Comparison of ENCODE assay signal across 24 mouse cellular contexts in genomic region chr4:31576982-31577579, GRCm38 (mm10).
DNase-seq lines count a peak whose midpoint lies in the region; ATAC-seq and TF ChIP-seq lines count a peak whose summit lies in the region.
"Had no signal": no experiment of that assay in that cellular context is flagged by ENCODE, and none has a peak within 500 bp of the region (broad histone marks: within the 10 kb centered on the region; RNA-seq: fewer than 3 reads in every experiment).

No protein-coding gene starts in this region.

- H3K9ac ChIP-seq in heart, embryonic 16.5 days (ENCODE audit: low read length), result no peak overlapping the region
- H3K9ac ChIP-seq in stomach, embryonic 15.5 days, result no peak overlapping the region
- H3K9ac ChIP-seq: embryonic facial prominence, embryonic 13.5 days; hindbrain, embryonic 14.5 days; liver, postnatal 0 days had no signal

- DNase-seq in embryo, embryonic 10 days (ENCODE audit: low spot score), result peak; percentile 21
- DNase-seq in embryo, embryonic 9.5 days (ENCODE audit: extremely low spot score), result no peak
- DNase-seq in heart, adult 11 months, result no peak
- DNase-seq in cerebellum, adult 2 months, result peak; percentile 27 to 64
- DNase-seq in kidney, adult 9 months, result no peak
- DNase-seq: adrenal gland, postnatal 14 days; gastrocnemius, postnatal 25 days; heart, postnatal 10 days; kidney, adult 8-10 months; kidney, postnatal 4 days; layer of hippocampus, adult 9-11 months; liver, postnatal 0 days; lung, postnatal 14 days; retina, postnatal 1 day; thymus, postnatal 25 days had no signal

- H3K4me2 ChIP-seq in heart, embryonic 16.5 days (ENCODE audit: low read depth, low read length), result no peak overlapping the region
- H3K4me2 ChIP-seq in stomach, embryonic 15.5 days, result no peak overlapping the region
- H3K4me2 ChIP-seq: embryonic facial prominence, embryonic 13.5 days; hindbrain, embryonic 14.5 days had no signal

- H3K9me3 ChIP-seq in heart, embryonic 16.5 days (replicated peaks; ENCODE audit: control insufficient read depth, low read length), result no peaks in the 10 kb centered on the region
- H3K9me3 ChIP-seq in stomach, embryonic 15.5 days, result no peaks in the 10 kb centered on the region
- H3K9me3 ChIP-seq: embryonic facial prominence, embryonic 13.5 days; G1E; limb, embryonic 10.5 days had no signal

- peak overlapping the region; percentile 51; the same call in 1 of the 2 replicates for H3K27ac ChIP-seq in heart, embryonic 16.5 days (ENCODE audit: low read length)
- no peak overlapping the region for H3K27ac ChIP-seq in cerebellum, adult 2 months (ENCODE audit: insufficient read depth, low read length)
- H3K27ac ChIP-seq in stomach, embryonic 15.5 days, result no peak overlapping the region
- H3K27ac ChIP-seq: embryonic facial prominence, embryonic 13.5 days; hindbrain, embryonic 14.5 days; left cerebral cortex, adult 2 months; limb, embryonic 10.5 days had no signal

- no peak for TF ChIP-seq CTCF in cerebellum, adult 2 months (IDR thresholded peaks at IDR 0.05; ENCODE audit: borderline replicate concordance, insufficient read depth, low read depth, low read length)

- no peaks in the 10 kb centered on the region for H3K27me3 ChIP-seq in heart, embryonic 16.5 days (ENCODE audit: control insufficient read depth, insufficient read depth, low read length)
- H3K27me3 ChIP-seq in cerebellum, adult 2 months (ENCODE audit: control insufficient read depth, insufficient read depth, low read length), result no peaks in the 10 kb centered on the region
- H3K27me3 ChIP-seq in stomach, embryonic 15.5 days (replicated peaks), result no peaks in the 10 kb centered on the region
- H3K27me3 ChIP-seq: embryonic facial prominence, embryonic 13.5 days had no signal

- H3K4me1 ChIP-seq in heart, embryonic 16.5 days (ENCODE audit: control insufficient read depth, insufficient read depth, low read length), result peaks cover 3% of the 10 kb centered on the region; the same call in 1 of the 2 replicates
- no peaks in the 10 kb centered on the region for H3K4me1 ChIP-seq in cerebellum, adult 2 months (ENCODE audit: control insufficient read depth, insufficient read depth, low read length)
- H3K4me1 ChIP-seq in stomach, embryonic 15.5 days, result no peaks in the 10 kb centered on the region
- H3K4me1 ChIP-seq: embryonic facial prominence, embryonic 13.5 days; limb, embryonic 10.5 days had no signal

- 13% methylated on average over 4 of the region's 4 CpGs for WGBS in heart, embryonic 16.5 days
- 58% methylated on average over 4 of the region's 4 CpGs for WGBS in cerebellum, adult 2 months
- WGBS in stomach, embryonic 15.5 days, result 36% methylated on average over 4 of the region's 4 CpGs

- ATAC-seq in heart, embryonic 16.5 days (replicated peaks; ENCODE audit: extremely low read depth, insufficient read depth, low FRiP score), result peak; percentile 87
- ATAC-seq in stomach, embryonic 15.5 days (ENCODE audit: insufficient read depth, low FRiP score, low read depth), result peak; percentile 78
- ATAC-seq: forebrain, embryonic 16.5 days; liver, postnatal 0 days; midbrain, embryonic 16.5 days had no signal

- no peak for TF ChIP-seq POLR2A in cerebellum, adult 2 months (IDR thresholded peaks at IDR 0.05; ENCODE audit: borderline replicate concordance, insufficient read depth, low read length)

- no peaks in the 10 kb centered on the region for H3K36me3 ChIP-seq in heart, embryonic 16.5 days (ENCODE audit: control insufficient read depth, insufficient read depth)
- no peaks in the 10 kb centered on the region for H3K36me3 ChIP-seq in stomach, embryonic 15.5 days
- H3K36me3 ChIP-seq: embryonic facial prominence, embryonic 13.5 days; G1E; limb, embryonic 10.5 days had no signal

- H3K4me3 ChIP-seq in heart, embryonic 16.5 days (ENCODE audit: low read length), result no peak overlapping the region
- H3K4me3 ChIP-seq in cerebellum, adult 2 months (replicated peaks; ENCODE audit: insufficient read depth, low read depth, low read length), result no peak overlapping the region
- H3K4me3 ChIP-seq in stomach, embryonic 15.5 days (replicated peaks), result no peak overlapping the region
- H3K4me3 ChIP-seq: embryonic facial prominence, embryonic 13.5 days; left cerebral cortex, adult 2 months; limb, embryonic 10.5 days had no signal

Comparison
In these comparisons a context has a peak if more than half of its experiments do, and no peak if none do; other contexts are left out.
1. DNase-seq: peak in embryo, embryonic 10 days (single experiment) and cerebellum, adult 2 months (2 of 2); none in embryo, embryonic 9.5 days (single experiment), heart, adult 11 months (single experiment) and kidney, adult 9 months (single experiment).